Mouse (Mus musculus): Measurements from ENCODE around the gene Zfp961.
"Not testable (repeated sequence)": the region's sequence is repeated elsewhere in the genome, so short reads cannot be mapped to it uniquely, and the experiment has no call there.

Gene Zfp961

GRCm38 (mm10) chr8:72017339-72017738, 66.5 kb downstream of the Zfp961 start:
- DNase-seq (ENCODE audit: low spot score in 2 of 2), result not testable (repeated sequence)

GRCm38 (mm10) chr8:72018141-72018540, 67.3 kb downstream of the Zfp961 start:
- peak; percentile 7 to 10 for DNase-seq (ENCODE audit: low spot score in 2 of 2)

GRCm38 (mm10) chr8:72019022-72019421, 68.2 kb downstream of the Zfp961 start:
- DNase-seq (ENCODE audit: low spot score in 2 of 2), result not testable (repeated sequence)

GRCm38 (mm10) chr8:72019816-72020215, 69.0 kb downstream of the Zfp961 start:
- no peak for DNase-seq (ENCODE audit: low spot score in 2 of 2)

GRCm38 (mm10) chr8:72024886-72025285, 74.0 kb downstream of the Zfp961 start:
- DNase-seq (ENCODE audit: low spot score in 2 of 2), result peak; percentile 31 to 54

- peak; percentile 67 to 68 for DNase-seq (ENCODE audit: low spot score in 2 of 2)
Measured at GRCm38 (mm10) chr8:72032926-72033325, 82.1 kb downstream of the Zfp961 start.

GRCm38 (mm10) chr8:72040918-72041317, 90.1 kb downstream of the Zfp961 start, which contains the start of gene Olfr372:
TSS of gene Olfr372 (plus strand) at chr8:72041218.
- not testable (repeated sequence) for DNase-seq (ENCODE audit: low spot score in 2 of 2)

- no peak for DNase-seq (ENCODE audit: low spot score in 2 of 2)
Measured at GRCm38 (mm10) chr8:72042493-72042892, 91.7 kb downstream of the Zfp961 start.

Data from right cerebral cortex, adult 2 months (tissue).